Mouse (Mus musculus): Measurements from ENCODE around the gene Fam131a. TPM values are rescaled to one million over a fixed set of nuclear protein-coding genes. Genes with fewer than 3 reads are reported as not detected.

Gene Fam131a
- polyA plus RNA-seq, 1 experiment from 2014 or later, result 5.1 TPM

GRCm38 (mm10) chr16:20710370-20710769 lies 17.3 kb downstream of the Fam131a start:
- WGBS, result 88% methylated on average over 11 of the region's 11 CpGs
- Histone ChIP-seq H3K9ac (no peak overlapping the region), H3K36me3 (peaks cover 60% of the 10 kb centered on the region), H3K9me3 (no peaks in the 10 kb centered on the region), H3K4me2 (no peak overlapping the region), H3K4me3 (no peak overlapping the region), H3K27ac (replicated peaks) (no peak overlapping the region), H3K4me1 (peaks cover 18% of the 10 kb centered on the region), H3K27me3 (replicated peaks) (no peaks in the 10 kb centered on the region)
- ATAC-seq (ENCODE audit: extremely low read depth, insufficient number of reproducible peaks, low FRiP score, low TSS enrichment), result no peak

- no peak overlapping the region for H3K9ac ChIP-seq
- 78% methylated on average over 4 of the region's 4 CpGs for WGBS
- H3K27ac ChIP-seq (replicated peaks), result no peak overlapping the region
- no peak for ATAC-seq (ENCODE audit: extremely low read depth, insufficient number of reproducible peaks, low FRiP score, low TSS enrichment)
- H3K4me2 ChIP-seq, result no peak overlapping the region
- H3K4me3 ChIP-seq, result no peak overlapping the region
- peaks cover 55% of the 10 kb centered on the region for H3K36me3 ChIP-seq
- no peaks in the 10 kb centered on the region for H3K9me3 ChIP-seq
- peaks cover 22% of the 10 kb centered on the region for H3K4me1 ChIP-seq
- H3K27me3 ChIP-seq (replicated peaks), result no peaks in the 10 kb centered on the region
Observed at GRCm38 (mm10) chr16:20710810-20711209, 17.8 kb downstream of the Fam131a start.

GRCm38 (mm10) chr16:20712190-20712589 lies 19.1 kb downstream of the Fam131a start:
- Histone ChIP-seq H3K4me2 (no peak overlapping the region), H3K36me3 (peaks cover 43% of the 10 kb centered on the region), H3K27ac (replicated peaks) (no peak overlapping the region), H3K27me3 (replicated peaks) (no peaks in the 10 kb centered on the region), H3K9ac (no peak overlapping the region), H3K9me3 (no peaks in the 10 kb centered on the region), H3K4me1 (peaks cover 30% of the 10 kb centered on the region), H3K4me3 (no peak overlapping the region)
- 77% methylated on average over 9 of the region's 9 CpGs for WGBS
- no peak for ATAC-seq (ENCODE audit: extremely low read depth, insufficient number of reproducible peaks, low FRiP score, low TSS enrichment)

- Histone ChIP-seq H3K4me3 (no peak overlapping the region), H3K36me3 (peaks cover 36% of the 10 kb centered on the region), H3K27me3 (replicated peaks) (no peaks in the 10 kb centered on the region), H3K9ac (no peak overlapping the region), H3K4me1 (peaks cover 31% of the 10 kb centered on the region), H3K4me2 (no peak overlapping the region), H3K9me3 (no peaks in the 10 kb centered on the region), H3K27ac (replicated peaks) (no peak overlapping the region)
- ATAC-seq (ENCODE audit: extremely low read depth, insufficient number of reproducible peaks, low FRiP score, low TSS enrichment), result no peak
- WGBS, result 45% methylated on average over 7 of the region's 7 CpGs
Observed at GRCm38 (mm10) chr16:20712889-20713288, 19.8 kb downstream of the Fam131a start.

GRCm38 (mm10) chr16:20714307-20715080 lies 21.5 kb downstream of the Fam131a start:
- Histone ChIP-seq H3K4me2 (peak overlapping the region; percentile 97), H3K9me3 (no peaks in the 10 kb centered on the region), H3K36me3 (peaks cover 26% of the 10 kb centered on the region), H3K4me1 (peaks cover 38% of the 10 kb centered on the region), H3K27ac (replicated peaks) (no peak overlapping the region), H3K4me3 (peak overlapping the region; percentile 67; the same call in 1 of the 2 replicates), H3K9ac (peak overlapping the region; percentile 87), H3K27me3 (replicated peaks) (no peaks in the 10 kb centered on the region)
- ATAC-seq (ENCODE audit: extremely low read depth, insufficient number of reproducible peaks, low FRiP score, low TSS enrichment), result no peak
- 49% methylated on average over 11 of the region's 11 CpGs for WGBS

GRCm38 (mm10) chr16:20715161-20715560 lies 22.1 kb downstream of the Fam131a start:
- H3K27ac ChIP-seq (replicated peaks), result no peak overlapping the region; the same call in 1 of the 2 replicates
- 69% methylated on average over 2 of the region's 2 CpGs for WGBS

GRCm38 (mm10) chr16:20715566-20715965 lies 22.5 kb downstream of the Fam131a start:
- Histone ChIP-seq H3K4me2 (peak overlapping the region; percentile 97), H3K4me3 (peak overlapping the region; percentile 67), H3K9ac (peak overlapping the region; percentile 87), H3K27me3 (replicated peaks) (no peaks in the 10 kb centered on the region), H3K4me1 (peaks cover 38% of the 10 kb centered on the region), H3K9me3 (no peaks in the 10 kb centered on the region), H3K36me3 (peaks cover 31% of the 10 kb centered on the region), H3K27ac (replicated peaks) (peak overlapping the region; percentile 97)
- ATAC-seq (ENCODE audit: extremely low read depth, insufficient number of reproducible peaks, low FRiP score, low TSS enrichment), result no peak
- 1% methylated on average over 12 of the region's 12 CpGs for WGBS

More at GRCm38 (mm10) chr16:20715161-20715560, 22.1 kb downstream of the Fam131a start:
- no peaks in the 10 kb centered on the region for H3K9me3 ChIP-seq
- no peaks in the 10 kb centered on the region for H3K27me3 ChIP-seq (replicated peaks)
- ATAC-seq (ENCODE audit: extremely low read depth, insufficient number of reproducible peaks, low FRiP score, low TSS enrichment), result no peak
- H3K4me1 ChIP-seq, result peaks cover 38% of the 10 kb centered on the region
- peaks cover 31% of the 10 kb centered on the region for H3K36me3 ChIP-seq
- H3K9ac ChIP-seq, result peak overlapping the region; percentile 87
- peak overlapping the region; percentile 97 for H3K4me2 ChIP-seq
- peak overlapping the region; percentile 67 for H3K4me3 ChIP-seq

- Histone ChIP-seq H3K4me3 (peak overlapping the region; percentile 67), H3K27me3 (replicated peaks) (no peaks in the 10 kb centered on the region), H3K9ac (peak overlapping the region; percentile 87), H3K9me3 (no peaks in the 10 kb centered on the region), H3K27ac (replicated peaks) (peak overlapping the region; percentile 97), H3K36me3 (peaks cover 31% of the 10 kb centered on the region), H3K4me2 (peak overlapping the region; percentile 97), H3K4me1 (peaks cover 38% of the 10 kb centered on the region)
- WGBS, result under 1% methylated on average over 62 of the region's 68 CpGs
- ATAC-seq (ENCODE audit: extremely low read depth, insufficient number of reproducible peaks, low FRiP score, low TSS enrichment), result peak; percentile 75
Observed at GRCm38 (mm10) chr16:20715976-20716840, 23.2 kb downstream of the Fam131a start.

GRCm38 (mm10) chr16:20716841-20717180 lies 23.8 kb downstream of the Fam131a start:
- no peaks in the 10 kb centered on the region for H3K9me3 ChIP-seq

GRCm38 (mm10) chr16:20717181-20717977 lies 24.3 kb downstream of the Fam131a start, which contains the start of the genes Polr2h and Clcn2:
Polr2h (plus strand) TSS chr16:20717665.
Clcn2 (minus strand) TSS chr16:20717746.
- ATAC-seq (ENCODE audit: extremely low read depth, insufficient number of reproducible peaks, low FRiP score, low TSS enrichment), result peak; percentile 79
- Histone ChIP-seq H3K36me3 (peaks cover 34% of the 10 kb centered on the region), H3K9me3 (no peaks in the 10 kb centered on the region), H3K27ac (replicated peaks) (peak within 1 kb of the TSS; percentile 97), H3K9ac (peak within 1 kb of the TSS; percentile 87), H3K4me2 (peak within 1 kb of the TSS; percentile 97), H3K27me3 (replicated peaks) (no peaks in the 10 kb centered on the region), H3K4me3 (peak within 1 kb of the TSS; percentile 67), H3K4me1 (peaks cover 38% of the 10 kb centered on the region)
- under 1% methylated on average over 62 of the region's 62 CpGs for WGBS

More at GRCm38 (mm10) chr16:20716841-20717180, 23.8 kb downstream of the Fam131a start:
- ATAC-seq (ENCODE audit: extremely low read depth, insufficient number of reproducible peaks, low FRiP score, low TSS enrichment), result no peak
- Histone ChIP-seq H3K9ac (peak overlapping the region; percentile 87), H3K36me3 (peaks cover 32% of the 10 kb centered on the region), H3K4me1 (peaks cover 38% of the 10 kb centered on the region), H3K27me3 (replicated peaks) (no peaks in the 10 kb centered on the region), H3K4me3 (peak overlapping the region; percentile 67), H3K27ac (replicated peaks) (peak overlapping the region; percentile 97), H3K4me2 (peak overlapping the region; percentile 97)
- WGBS, result 2% methylated on average over 8 of the region's 8 CpGs
